Mouse (Mus musculus): ENCODE measurements around the gene Pdcd7. TPM values are rescaled to one million over a fixed set of nuclear protein-coding genes. Genes with fewer than 3 reads are reported as not detected.

Pdcd7 gene
- polyA plus RNA-seq (2017; shearing (Covaris generic)): 10 to 100 TPM; 30.2 to 35.3 TPM

GRCm38 (mm10) chr9:65345854-65346475 lies at the start of gene Pdcd7:
Gene Pdcd7 (plus strand): TSS chr9:65346104.

GRCm38 (mm10) chr9:65360641-65361448 lies 14.9 kb downstream of the Pdcd7 start, which contains the start of gene Ubap1l:
Gene Ubap1l (plus strand): TSS chr9:65361041.

GRCm38 (mm10) chr9:65391613-65391964 lies 45.7 kb downstream of the Pdcd7 start, which contains the start of gene Kbtbd13:
Gene Kbtbd13 (minus strand): TSS chr9:65391652.

GRCm38 (mm10) chr9:65398279-65398678 lies 52.4 kb downstream of the Pdcd7 start, which contains the start of gene Rasl12:
Gene Rasl12 (plus strand): TSS chr9:65398506.

Other genes with a start within 250 kb of the Pdcd7 start
- gene Igdcc4, start 244.6 kb upstream of the Pdcd7 start, polyA plus RNA-seq (2017; shearing (Covaris generic)): under 1 TPM in 1 of 2 experiments, not detected in 1; 0.68 TPM
- under 1 TPM in 1 of 2 experiments, not detected in 1; 0.07 TPM for gene Igdcc3, start 204.9 kb upstream of the Pdcd7 start, polyA plus RNA-seq (2017; shearing (Covaris generic))
- 1 to 10 TPM; 7.8 to 9.6 TPM for gene Parp16, start 150.8 kb upstream of the Pdcd7 start, polyA plus RNA-seq (2017; shearing (Covaris generic))
- under 1 TPM in 1 of 2 experiments, not detected in 1; 0.36 TPM for gene Cilp, start 80.9 kb upstream of the Pdcd7 start, polyA plus RNA-seq (2017; shearing (Covaris generic))
- 10 to 100 TPM; 45.4 to 46.4 TPM for gene Clpx, start 51.8 kb upstream of the Pdcd7 start, polyA plus RNA-seq (2017; shearing (Covaris generic))
- gene Ubap1l, start 14.9 kb downstream of the Pdcd7 start, polyA plus RNA-seq (2017; shearing (Covaris generic)): under 1 TPM in 1 of 2 experiments, not detected in 1; 0.12 TPM
- not detected for gene Kbtbd13, start 45.5 kb downstream of the Pdcd7 start, polyA plus RNA-seq (2017; shearing (Covaris generic))
- not detected for gene Rasl12, start 52.4 kb downstream of the Pdcd7 start, polyA plus RNA-seq (2017; shearing (Covaris generic))
- not detected for gene Slc51b, start 76.9 kb downstream of the Pdcd7 start, polyA plus RNA-seq (2017; shearing (Covaris generic))
- 10 to 100 TPM; 33.0 to 37.9 TPM for gene Mtfmt, start 89.7 kb downstream of the Pdcd7 start, polyA plus RNA-seq (2017; shearing (Covaris generic))
- 100 to 1,000 TPM; 120 to 122 TPM for gene Spg21, start 114.8 kb downstream of the Pdcd7 start, polyA plus RNA-seq (2017; shearing (Covaris generic))
- under 1 TPM in 1 of 2 experiments, not detected in 1; 0.39 TPM for gene Ankdd1a, start 174.1 kb downstream of the Pdcd7 start, polyA plus RNA-seq (2017; shearing (Covaris generic))
- 10 to 100 TPM; 36.7 to 88.6 TPM for gene Plekho2, start 233.9 kb downstream of the Pdcd7 start, polyA plus RNA-seq (2017; shearing (Covaris generic))
- 1 to 10 TPM; 1.1 to 1.9 TPM for gene Pif1, start 241.1 kb downstream of the Pdcd7 start, polyA plus RNA-seq (2017; shearing (Covaris generic))